Mouse (Mus musculus) frontal cortex, postnatal 25 days (tissue): ENCODE data around the gene Olfr1048.
"Not testable (repeated sequence)": the region's sequence is repeated elsewhere in the genome, so short reads cannot be mapped to it uniquely, and the experiment has no call there.

ENCODE experiments used
- DNase-seq, 2 experiments: peaks; one replicate each; pipeline ENCODE4 v3.0.0; 2022; ENCODE audit warnings: low spot score in 2 of 2

The Olfr1048 gene

DNA sequence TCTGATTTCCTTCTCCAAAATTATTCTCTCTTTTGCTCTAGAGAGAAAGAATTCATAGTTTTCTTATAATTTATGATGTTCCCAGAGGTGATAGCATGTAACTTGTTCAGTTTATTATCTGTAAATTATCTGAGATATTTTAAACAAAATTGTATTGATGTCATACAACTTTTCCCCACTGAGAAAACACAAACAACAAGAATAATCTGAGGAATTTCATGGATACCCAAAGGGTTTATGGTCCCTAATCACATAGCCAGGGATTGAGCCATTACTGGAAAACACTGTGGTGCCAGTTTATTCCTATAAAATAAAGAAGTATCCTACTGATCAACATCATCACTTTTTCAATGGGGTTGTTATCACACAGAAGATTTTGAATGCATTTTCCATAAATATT, at the start of gene Olfr1048:
Olfr1048 (minus strand) TSS at position 101 of the 400 bp plus-strand sequence.
- no peak for DNase-seq

GRCm38 (mm10) chr2:86278988-86279387, 38.9 kb upstream of the Olfr1048 start, which contains the start of gene Olfr1051:
Gene Olfr1051, minus strand, starts transcription at chr2:86279088.
- not testable (repeated sequence) for DNase-seq

DNA sequence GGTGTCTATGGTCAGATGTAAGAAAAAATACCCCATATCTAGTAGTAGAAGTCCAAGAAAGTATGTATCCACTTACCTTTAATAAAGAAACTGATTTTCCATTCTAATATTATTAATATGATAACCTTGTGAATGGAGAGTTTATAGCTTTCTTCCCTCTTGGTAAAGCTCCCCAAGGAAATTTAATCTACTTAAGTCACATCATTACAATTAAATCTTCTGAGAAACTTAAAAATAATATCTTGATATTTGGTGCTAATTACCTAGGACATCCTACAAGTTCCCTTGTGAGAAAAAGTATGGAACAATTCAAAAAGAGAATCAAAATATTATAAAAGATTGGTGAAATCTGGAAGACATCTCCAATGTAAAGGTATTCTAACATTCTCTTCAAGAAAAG, 18.1 kb upstream of the Olfr1048 start, which contains the start of gene Olfr1049:
Olfr1049 (minus strand) TSS at position 101 of the 400 bp plus-strand sequence.
- DNase-seq = not testable (repeated sequence)

- DNase-seq = no peak
Measured at GRCm38 (mm10) chr2:86231301-86231700, 8.8 kb downstream of the Olfr1048 start, which contains the start of gene Olfr1047. Gene Olfr1047, minus strand, starts transcription at chr2:86231401.

- DNase-seq = no peak
Measured at GRCm38 (mm10) chr2:86219214-86219613, 20.9 kb downstream of the Olfr1048 start, which contains the start of gene Olfr1046. Gene Olfr1046, minus strand, starts transcription at chr2:86219314.

DNA sequence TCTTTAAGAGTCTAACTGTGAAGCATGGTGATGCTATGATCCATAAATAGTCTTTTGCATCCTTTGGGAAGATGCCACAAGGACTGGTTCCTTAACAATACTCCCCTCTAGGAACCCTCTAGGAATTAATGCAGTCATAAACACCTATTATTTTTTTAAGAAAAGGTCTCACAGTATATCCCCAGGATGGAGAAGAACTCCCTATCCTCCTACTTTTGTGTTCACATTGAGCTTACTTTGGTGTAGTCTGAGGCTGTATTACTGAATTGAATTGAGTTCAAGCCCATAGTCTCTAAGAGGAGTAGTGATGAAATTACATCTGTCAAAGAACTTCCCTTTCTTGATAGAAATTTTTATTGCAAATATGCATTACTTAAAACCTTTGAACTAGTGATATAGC, 37.2 kb downstream of the Olfr1048 start, which contains the start of gene Olfr1045:
Olfr1045 (minus strand) TSS at position 101 of the 400 bp plus-strand sequence.
- DNase-seq = no peak

DNA sequence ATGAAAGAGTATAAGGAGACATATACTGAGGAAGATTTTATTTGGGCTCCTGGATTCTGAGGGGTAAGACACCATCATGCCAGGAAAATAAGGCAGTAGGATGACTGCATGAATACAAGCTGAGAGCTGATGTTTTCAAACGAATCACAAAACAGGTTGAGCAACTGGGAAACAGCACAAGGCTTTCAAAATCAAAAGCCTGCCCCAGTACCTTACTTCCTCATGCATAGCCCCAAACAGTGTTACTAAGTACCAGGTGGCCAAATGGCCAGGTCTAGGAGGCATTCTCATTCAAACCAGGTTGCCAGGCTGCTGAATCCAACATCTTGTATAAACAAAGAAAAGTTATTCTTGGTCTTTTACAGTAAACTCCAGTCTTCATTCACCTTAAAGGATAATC, 44.2 kb downstream of the Olfr1048 start:
- DNase-seq = no peak

- no peak for DNase-seq
Measured at GRCm38 (mm10) chr2:86185583-86185982, 54.5 kb downstream of the Olfr1048 start, which contains the start of gene Olfr52. Gene Olfr52, minus strand, starts transcription at chr2:86185683.
